Mouse (Mus musculus) kidney, adult 8-10 months (tissue): ENCODE results near the gene Olfr834.

Experiments used
- DNase-seq, 2 experiments: peaks; one replicate each; pipeline ENCODE4 v3.0.0; 2022

Olfr834 gene

GRCm38 (mm10) chr9:18987690-18988089, at the start of gene Olfr834:
Gene Olfr834, plus strand, starts transcription at chr9:18987990.
- no peak for DNase-seq

GRCm38 (mm10) chr9:18962021-18962420, 25.8 kb upstream of the Olfr834 start:
- no peak for DNase-seq

- no peak for DNase-seq
Observed at GRCm38 (mm10) chr9:19032435-19032834, 44.6 kb downstream of the Olfr834 start, which contains the start of gene Olfr835. Gene Olfr835, plus strand, starts transcription at chr9:19032735.
